12 mouse cellular contexts compared by ENCODE assay signal in genomic region chr3:140085385-140085784, GRCm38 (mm10).
"Had no signal": no experiment of that assay in that cellular context is flagged by ENCODE, and none has a peak within 500 bp of the region (broad histone marks: within the 10 kb centered on the region; RNA-seq: fewer than 3 reads in every experiment).

No protein-coding gene starts in this region.

- DNase-seq: gastrocnemius, adult 2 months; gastrocnemius, postnatal 10 days; gastrocnemius, postnatal 25 days; heart, adult 18-20 months; heart, postnatal 10 days; heart, postnatal 4 days; kidney, adult 18-20 months; kidney, adult 8-10 months; kidney, postnatal 10 days; kidney, postnatal 25 days; kidney, postnatal 4 days; liver had no signal
